Mouse (Mus musculus): ENCODE data around the gene Isy1.

The Isy1 gene

DNA sequence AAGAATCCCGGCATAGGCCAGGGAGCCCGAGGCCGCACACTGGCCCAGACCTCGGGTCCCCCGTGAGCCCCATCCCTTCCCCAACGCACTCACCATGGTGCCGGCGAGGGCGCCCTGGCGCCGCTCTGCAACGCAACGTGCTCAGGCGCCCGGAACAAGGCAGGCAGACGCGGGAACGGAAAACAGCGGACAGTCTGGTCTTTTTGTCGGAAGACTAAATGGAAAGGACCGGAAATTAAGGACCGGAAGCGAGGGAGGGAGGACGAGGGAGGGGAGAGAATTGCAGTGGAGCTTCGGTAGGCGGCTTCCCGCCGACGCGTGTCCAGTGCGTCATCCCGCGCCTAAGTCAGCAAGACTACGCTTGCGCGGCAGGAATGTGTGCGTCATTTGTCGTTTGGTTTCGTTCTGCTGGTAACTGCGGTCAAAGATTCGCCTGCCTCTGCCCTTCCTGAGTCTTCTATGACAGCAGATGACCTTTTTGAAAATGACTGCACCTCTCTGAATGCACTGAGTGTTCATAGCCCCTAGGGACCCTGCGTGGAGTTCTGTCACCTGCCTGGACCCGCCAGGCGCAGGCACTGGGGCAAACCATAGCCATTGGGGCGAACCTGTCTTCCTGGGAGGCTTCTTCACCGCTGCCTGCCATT is at the start of gene Isy1:
Gene Isy1 (minus strand): TSS at position 248 of the 647 bp plus-strand sequence.
- DNase-seq (ENCODE audit: low read depth): peak; percentile 97

DNA sequence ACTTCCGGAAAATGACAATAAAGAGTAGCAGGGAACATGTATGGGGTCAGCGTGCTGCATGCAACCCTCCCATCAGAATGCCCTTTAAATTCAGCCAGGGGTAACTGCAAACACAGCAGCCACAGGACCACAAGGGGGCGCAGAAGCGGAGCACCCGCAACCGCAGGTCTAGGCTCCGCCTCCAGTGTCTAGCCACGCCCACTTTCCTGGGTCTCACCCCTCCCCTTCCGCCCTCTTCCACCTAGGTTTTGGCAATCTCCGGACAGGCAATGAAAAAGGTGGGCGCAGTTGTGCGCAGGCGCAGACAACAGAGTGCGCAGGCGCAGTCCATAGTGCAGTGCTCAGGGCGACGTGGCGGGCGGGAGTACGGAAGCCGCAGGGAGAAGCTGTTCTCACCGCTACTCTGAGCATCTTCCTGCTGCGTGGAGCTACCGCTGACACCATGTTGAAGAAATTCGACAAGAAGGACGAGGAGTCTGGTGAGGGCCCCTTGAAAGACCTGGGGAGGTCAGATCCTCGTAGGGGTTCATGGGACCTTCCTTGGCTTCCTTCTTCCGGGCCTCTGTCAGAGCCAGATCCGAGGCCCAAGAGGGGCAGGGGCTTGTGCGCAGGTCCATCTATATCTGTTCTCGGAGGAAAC is 49.1 kb upstream of the Isy1 start, which contains the start of gene Copg1:
Gene Copg1 (plus strand): TSS at position 221 of the 640 bp plus-strand sequence.
- DNase-seq (ENCODE audit: low read depth): peak; percentile 98

DNA sequence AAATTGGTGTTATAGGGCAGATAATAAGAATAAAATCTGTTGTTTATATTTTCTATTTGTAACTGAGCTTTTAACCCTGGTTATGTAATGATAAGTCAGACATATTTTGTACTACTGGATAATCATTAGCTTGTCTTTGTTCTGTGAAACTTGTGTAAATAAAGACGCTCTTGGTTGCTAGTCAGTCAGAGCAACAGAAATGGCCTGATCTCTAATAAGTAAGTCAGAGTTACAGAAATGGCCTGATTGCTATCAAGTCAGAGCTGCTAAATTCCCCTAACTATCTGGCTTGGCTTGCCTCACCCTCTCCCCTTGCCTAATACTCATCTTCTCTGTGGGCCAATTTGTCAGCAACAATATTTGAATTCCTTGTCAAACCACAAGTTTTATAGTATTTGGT is 48.1 kb upstream of the Isy1 start:
- DNase-seq (ENCODE audit: low read depth): no peak

DNA sequence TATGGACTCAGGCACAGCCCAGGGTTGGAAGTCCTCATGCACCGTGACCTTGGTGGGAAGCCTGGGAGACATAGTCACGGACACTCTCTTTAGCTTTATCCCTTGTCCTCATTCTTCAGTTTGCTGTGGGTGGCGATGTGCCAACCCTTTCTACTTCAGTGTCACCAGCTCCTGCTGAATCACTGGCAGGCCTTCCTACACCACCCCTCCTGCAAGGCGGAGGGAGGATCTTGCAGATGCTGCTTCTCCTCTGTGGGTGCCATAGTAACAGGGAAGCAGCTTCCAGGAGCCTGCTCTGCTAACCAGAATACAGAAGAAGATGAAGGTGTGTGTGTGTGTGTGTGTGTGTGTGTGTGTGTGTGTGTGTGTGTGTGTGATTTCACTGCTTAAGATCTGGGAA is 44.2 kb upstream of the Isy1 start:
- no peak for DNase-seq (ENCODE audit: low read depth)

DNA sequence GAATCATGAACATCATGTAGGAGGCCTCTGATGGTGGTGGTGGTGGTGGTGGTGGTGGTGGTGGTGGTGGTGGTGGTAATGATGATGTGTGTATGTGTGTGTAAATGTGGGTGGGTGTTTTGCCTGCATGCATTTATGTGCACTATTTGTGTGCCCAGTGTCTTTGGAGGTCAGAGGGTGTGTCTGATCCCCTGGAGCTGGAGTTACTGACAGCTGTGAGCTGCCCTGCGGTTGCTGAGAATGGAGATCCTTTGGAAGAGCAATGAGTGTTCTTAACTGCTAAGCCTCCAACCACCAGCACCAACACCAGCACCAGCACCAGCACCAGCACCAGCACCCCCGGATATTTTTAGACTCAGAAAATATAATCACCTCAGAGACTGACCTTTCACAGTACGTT is 43.6 kb upstream of the Isy1 start:
- no peak for DNase-seq (ENCODE audit: low read depth)

DNA sequence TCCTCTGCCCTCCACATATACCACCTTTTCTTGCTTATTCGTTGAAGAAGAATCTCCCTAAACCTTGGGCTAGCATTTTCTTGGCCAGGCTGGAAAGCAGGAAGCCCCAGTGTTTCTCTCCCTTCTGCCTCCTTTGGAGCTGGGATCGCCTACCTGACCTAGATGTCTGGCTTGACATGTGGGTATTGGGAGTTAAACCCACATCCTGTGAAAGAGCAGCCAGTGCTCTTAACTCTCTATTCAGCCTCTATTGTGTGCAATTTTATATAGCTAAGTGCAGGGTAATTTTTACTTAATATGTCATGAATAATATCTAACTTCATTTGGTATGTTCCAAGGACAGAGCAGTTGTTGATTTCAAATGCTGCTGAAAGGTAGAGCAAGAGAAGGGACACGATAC is 41.0 kb upstream of the Isy1 start:
- DNase-seq (ENCODE audit: low read depth): no peak

DNA sequence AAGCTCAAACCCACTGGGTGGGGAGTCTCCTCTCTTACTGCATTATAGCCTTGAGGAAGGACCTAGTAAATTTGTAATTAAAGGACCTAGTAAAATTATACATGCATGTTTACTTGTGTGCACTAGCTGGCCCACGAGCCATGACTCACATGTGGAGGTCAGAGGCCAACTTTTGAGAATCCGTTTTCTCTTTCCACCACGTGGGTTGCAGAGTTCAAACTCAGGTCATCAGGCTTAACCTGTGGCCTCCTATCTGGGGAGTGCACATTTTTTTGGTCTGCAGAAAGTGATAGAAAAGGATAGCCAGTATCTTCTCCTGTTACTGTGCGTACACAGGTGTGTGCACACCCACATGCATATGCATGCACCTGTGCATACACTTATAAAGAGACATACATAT is 40.4 kb upstream of the Isy1 start:
- DNase-seq (ENCODE audit: low read depth): no peak

DNA sequence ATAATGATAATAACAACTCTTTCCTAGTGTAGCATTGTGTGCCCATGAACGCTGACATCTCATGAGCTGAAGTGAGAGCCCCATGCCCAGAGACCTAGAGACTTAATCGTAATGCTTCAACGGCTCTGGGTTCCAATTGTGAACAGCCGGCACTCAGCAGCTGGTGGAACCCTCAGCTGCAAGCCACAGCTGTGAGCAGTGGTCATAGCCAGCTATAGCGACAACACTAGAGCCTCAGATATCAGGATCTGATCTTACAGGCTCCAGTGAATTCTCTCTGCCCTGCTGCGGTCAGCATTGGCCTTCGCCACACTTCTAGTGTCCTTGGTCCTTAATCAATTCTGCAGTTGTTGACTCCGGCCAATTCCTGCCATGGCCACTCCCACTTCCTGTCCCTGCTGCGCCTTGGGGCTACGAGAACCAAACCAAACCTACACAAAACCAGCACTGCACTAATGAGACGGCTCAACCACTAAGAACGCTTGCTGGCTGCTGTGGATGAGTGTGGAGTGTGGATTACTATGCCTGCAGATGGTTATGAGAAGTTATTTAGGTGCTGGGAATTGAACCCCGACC is 37.6 kb upstream of the Isy1 start:
- DNase-seq (ENCODE audit: low read depth): no peak

DNA sequence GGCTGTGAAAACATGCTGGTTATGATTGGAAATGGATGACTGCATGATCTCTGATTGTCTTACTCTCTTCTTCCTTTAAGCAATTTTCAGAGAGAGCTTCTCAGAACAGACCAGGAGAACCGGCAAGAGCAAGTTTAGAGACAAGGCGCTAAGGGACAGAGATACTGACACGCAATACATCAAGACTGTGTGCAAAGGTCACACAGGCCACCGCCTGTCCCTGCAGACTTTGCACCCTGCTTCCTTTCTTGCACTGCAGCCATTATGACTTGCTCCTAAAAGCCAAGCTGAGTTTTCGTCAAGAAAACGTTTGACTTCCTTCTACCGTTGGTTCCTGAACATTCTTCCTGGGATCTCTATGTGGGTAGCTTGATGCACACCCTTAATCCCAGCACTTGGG is 37.0 kb upstream of the Isy1 start:
- no peak for DNase-seq (ENCODE audit: low read depth)

DNA sequence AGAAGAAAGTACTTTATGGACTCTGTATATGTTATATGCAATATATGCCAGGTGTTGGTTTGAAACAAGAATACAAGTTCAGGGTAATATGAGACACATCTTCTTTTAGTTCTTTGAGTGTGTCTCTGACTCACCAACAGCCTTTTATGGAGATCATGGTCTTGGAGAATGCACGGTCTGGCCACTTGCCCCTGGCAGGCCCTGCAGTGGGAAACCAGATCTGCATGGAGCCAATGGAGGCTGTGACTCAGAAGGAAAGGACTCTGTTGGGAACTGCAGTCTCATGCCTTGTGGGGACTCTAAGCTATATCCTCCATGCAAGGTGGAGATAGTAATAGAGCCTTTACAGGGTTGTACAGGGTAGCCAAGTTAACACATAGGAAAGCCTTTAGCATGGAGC is 36.5 kb upstream of the Isy1 start:
- no peak for DNase-seq (ENCODE audit: low read depth)

DNA sequence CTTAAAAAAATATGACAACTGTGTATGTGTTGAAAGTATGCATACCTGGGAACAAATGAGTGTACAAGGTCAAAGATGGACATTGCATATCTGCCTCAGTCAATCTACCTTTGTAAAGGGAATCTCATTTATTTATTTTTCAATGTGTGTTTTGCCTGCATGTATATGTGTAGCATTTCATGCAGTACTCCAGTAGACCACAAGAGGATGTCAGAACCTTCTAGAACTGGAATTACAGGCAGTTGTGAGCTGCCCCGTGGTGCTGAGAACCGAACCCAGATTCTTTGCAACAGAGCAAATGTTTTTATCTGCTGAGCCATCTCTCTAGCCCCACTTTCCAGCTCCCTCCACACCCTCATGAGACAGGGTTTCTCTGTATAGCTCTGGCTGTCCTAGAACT is 35.4 kb upstream of the Isy1 start:
- DNase-seq (ENCODE audit: low read depth): no peak

DNA sequence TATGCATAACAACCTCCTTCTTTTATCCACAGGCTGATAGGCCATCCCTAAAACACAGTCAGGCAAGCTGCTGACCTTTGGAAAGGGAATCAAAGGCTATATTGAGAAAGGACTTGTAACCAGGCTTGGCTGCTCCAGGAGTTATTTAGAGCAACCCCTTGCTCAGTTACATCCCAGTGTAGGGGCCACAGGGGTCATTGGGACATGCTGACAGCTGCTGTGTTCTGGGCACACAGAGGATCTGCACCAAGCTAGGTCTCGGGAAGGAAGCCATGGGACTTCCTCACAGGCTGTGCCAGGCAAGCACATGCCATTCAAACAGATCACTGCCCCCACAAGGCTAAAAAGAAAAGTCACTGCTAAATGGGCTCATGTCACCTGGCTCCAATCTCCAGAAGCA is 34.5 kb upstream of the Isy1 start:
- DNase-seq (ENCODE audit: low read depth): no peak

DNA sequence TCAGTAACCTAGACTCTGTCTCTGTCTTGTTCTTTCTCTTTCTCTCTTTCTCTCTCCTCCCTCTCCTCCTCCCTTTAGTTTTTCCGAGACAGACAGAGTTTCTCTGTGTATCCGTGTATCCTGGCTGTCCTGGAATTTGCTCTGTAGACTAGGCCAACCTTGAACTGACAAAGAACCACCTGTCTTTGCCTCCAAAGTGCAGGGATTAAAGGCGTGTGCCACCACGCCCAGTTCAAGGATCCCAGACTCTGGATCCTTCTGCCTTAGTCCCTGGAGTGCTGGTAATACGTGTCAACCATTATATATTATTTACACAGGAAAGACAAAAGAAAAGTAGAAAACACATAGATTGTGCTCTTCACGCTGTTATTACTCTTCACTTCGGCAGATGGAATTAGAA is 32.6 kb upstream of the Isy1 start:
- DNase-seq (ENCODE audit: low read depth): no peak

DNA sequence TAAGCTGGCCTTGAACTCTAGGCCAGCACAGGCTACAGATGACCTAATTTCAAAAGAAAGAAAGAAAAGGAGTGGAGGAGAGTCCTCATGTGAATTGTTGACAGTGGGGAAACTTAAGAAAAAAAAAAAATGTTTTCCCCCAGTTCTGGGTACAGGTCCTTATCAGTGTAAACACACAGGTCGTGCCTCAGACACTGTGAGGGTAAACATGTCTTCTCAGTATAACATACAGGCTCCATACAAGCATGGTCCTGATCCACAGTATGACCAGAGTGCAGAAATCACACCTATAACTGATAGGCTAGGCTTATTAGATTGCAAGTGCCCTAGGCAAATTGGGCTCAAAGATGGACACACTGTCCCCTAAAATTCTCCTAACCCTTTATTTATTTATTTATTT is 31.8 kb upstream of the Isy1 start:
- no peak for DNase-seq (ENCODE audit: low read depth)

DNA sequence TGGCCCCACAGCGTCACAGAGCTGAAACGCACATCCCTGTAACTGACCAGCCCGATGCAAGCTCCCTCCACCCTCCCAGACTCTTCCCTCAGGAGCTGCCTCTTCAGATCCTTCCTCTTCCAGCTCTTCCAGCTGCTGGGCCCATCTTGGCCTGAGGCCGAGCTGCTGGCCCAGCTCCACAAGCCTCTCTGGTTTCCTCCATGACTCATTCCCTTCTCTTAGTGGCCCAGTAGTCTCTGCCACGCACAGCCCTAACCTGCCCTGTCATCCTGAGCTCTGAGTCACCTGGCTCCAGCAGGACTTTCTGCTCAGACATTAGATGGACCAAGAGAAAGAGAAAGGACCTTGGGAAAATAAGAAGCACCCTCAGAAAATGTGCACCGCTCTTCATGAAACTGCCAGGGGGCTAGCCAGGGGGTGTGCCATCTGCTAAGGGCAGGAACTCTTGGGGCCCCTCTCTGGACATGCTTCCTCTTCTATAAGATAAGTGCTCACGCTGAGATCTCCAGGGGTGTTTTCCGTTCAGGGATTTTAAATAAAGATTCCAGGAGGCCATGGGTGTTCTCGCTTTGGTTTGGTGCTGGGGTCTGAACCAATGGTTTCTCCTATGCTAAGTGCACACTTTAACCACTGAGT is 30.4 kb upstream of the Isy1 start:
- DNase-seq (ENCODE audit: low read depth): no peak

DNA sequence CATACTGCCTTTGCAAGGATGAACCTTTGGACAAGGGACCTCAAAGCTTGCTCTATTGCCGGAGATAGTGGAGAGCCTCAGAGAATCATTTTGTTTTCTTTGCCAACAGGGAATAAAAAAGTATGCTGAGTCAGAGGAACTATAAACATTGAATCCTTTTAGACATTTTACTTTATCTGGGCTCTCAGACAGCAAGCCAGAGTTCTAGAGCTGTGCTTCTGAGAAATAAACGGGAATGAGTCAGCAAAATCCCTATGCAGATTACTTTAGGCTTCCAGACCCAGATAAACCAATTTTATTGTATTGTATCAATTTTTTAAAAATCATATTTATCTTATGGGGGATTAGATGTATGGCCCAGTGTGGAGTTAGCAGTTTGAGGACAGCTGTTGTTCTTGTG is 28.7 kb upstream of the Isy1 start:
- peak; percentile 60 for DNase-seq (ENCODE audit: low read depth)

DNA sequence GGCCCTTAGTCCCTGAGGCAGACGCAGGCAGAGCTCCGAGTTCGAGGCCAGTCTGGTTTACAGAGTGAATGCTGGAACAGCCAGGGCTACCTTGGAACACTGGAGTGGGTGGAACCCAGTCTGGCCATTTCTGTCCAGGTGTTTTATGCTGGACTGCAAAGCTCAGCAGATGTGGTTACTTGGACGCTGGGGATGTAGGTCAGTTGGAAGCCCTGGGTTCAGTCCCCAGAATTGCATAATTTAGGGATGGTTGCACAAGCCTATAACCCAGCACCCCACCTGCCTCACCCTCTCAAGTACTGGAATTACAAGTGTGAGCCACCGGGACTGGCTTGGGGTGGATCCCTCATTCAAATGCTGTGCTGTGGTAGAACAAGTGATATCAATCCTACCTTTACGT is 27.6 kb upstream of the Isy1 start:
- DNase-seq (ENCODE audit: low read depth): no peak

DNA sequence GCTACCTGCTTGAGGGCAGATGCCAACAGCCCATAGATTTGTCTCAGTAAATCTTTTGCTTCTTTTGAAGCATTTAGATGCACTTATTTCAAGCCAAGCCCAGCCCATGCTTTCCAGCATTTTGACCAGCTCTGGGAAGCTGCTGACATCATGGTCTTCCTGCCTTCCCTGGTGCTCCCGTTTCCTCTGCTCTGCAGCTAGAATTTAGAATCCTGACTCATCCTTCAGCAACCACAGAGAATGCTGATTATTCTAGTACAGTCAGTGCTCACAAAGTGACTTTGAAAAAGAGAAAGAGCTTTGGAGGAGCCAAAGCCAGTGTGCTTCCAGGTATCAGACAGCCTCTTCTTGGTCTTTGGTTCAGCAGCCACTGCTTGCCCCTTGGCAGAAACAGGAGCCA is 18.5 kb upstream of the Isy1 start:
- DNase-seq (ENCODE audit: low read depth): no peak

DNA sequence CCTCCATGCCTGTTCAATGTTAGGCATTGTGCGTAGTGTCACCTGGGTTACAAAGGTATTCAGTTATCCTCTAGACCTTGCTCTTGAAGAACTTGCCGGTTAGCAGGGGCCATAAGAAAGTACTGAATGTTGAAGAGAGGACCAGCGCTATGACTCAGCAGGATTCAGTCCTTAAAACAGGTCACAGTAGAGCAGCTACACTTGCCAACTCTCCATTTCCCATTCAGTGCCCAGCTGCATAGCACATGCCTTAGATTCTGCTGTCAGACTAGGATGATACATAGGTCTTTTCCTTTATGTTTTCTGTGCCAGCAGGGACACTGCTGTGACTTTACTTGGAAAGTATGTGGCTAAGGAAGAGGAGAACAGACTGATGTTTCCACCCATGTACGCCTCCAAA is 14.8 kb upstream of the Isy1 start:
- no peak for DNase-seq (ENCODE audit: low read depth)

DNA sequence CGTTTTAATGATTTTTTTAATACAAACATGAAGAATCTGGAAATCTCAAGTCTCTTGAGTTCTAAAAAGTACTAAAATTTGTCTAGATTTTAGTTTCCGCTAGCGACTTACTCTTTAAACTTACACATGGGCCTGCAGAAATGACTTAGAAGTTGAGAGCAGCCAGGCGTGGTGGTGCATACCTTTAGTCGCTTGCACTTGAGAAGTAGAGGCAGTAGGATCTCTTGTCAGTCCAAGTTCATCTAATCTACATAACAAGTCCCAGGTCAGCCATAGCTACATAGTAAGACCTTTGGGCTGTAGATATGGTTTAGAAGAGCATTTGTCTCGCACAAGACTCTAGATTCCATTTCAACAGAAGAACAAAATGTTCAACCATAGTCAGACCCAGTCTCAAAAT is 13.3 kb upstream of the Isy1 start:
- no peak for DNase-seq (ENCODE audit: low read depth)

DNA sequence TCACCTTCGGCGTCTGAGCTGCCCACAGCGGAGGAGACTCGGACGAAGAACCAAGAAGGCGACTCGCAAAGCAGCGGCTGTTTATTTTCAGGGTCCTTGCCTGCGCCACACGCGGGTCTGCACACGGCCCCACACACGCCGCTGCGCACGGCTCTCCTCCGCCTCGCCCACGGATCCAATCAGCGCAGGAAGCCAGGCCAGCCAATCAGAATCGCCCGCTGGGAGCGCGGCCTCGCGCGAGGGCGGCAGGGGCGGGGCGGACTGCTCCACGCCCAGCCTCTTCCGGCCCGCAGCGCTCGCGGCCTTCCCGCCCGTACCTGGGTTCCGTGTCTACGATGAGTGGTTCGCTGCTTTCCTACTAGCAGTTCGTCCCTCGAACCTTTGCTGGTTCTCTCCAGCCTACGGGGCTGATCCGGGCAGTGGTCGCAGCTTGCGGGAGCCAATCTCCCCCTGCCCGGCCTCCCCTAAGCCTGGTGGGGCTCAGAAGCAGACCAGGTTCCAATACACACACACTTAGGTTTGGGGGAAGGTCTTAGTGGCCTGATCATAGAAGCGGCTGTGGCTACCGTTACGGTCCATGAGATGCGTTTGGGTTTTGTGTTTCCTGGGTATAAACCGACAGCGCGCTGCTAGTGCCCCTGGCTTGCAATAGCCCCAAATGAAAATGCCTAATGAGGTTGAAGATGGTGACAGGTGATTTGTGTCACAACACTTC is 12.5 kb upstream of the Isy1 start, which contains the start of gene Cnbp:
Gene Cnbp (minus strand): TSS at position 207 of the 715 bp plus-strand sequence.
- DNase-seq (ENCODE audit: low read depth): peak; percentile 93

DNA sequence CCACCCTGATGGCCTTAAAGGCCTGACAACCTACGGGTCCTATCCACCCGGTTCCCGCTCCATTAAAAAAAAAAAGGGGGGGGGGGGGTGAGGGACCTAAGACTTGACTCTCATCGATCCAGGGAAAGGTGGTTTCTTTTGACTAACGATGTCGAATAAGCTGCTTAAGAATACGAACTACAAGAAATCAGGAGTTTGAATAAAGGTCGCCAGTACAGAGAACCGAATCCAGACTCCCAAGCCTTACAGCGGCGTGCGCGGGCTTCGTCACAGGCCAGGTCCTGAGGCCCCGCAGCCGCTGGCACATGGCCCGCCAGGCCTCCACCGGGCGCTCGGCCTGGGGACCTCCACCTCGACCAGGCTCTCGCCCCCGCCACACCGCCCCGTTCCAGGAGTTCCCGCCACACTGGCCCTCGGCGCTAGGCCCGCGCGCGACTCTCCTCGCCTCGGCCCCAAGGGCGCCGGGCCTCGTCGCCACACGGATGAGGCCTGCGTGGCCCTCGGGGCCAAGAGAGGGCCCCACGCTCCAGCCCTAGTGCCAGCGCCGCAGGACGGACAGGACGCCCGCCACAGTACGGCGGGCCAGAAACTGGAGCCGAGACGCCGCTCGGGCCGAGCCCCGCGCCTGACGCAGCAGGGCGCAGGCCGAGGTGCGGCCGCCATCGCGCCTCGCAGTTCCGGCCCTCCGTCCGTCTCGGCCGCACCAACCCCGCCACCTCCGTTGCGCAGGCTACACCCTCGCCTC is 11.7 kb upstream of the Isy1 start:
- DNase-seq (ENCODE audit: low read depth): no peak
